Mouse (Mus musculus): ENCODE data around the gene A530016L24Rik. TPM values are rescaled to one million over a fixed set of nuclear protein-coding genes. Genes with fewer than 3 reads are reported as not detected.
A peak's percentile ranks its signal among the peaks of the same experiment; 100 is the strongest.

Gene A530016L24Rik
- total and polyA plus RNA-seq, 3 experiments: 0.27 TPM; not detected in 2

GRCm38 (mm10) chr12:112464516-112464915 lies 24.7 kb upstream of the A530016L24Rik start:
- no peaks in the 10 kb centered on the region for H3K36me3 ChIP-seq (replicated peaks)
- DNase-seq (ENCODE audit: low spot score) (no peak), ATAC-seq (ENCODE audit: extremely low read depth, insufficient number of reproducible peaks, low FRiP score, poor library complexity, severe bottlenecking) (no peak)
- no peaks in the 10 kb centered on the region; the same call in 1 of the 2 replicates for H3K27me3 ChIP-seq (ENCODE audit: insufficient read depth, low read length)
- TF ChIP-seq GATA1 (IDR thresholded peaks at IDR 0.05; ENCODE audit: borderline replicate concordance, low read length) (no peak), POLR2AphosphoS5 (IDR thresholded peaks at IDR 0.05; ENCODE audit: insufficient replicate concordance, low read depth, low read length) (no peak), TAL1 (conservative IDR thresholded peaks at IDR 0.05; ENCODE audit: low read depth, low read length) (no peak), GATA2 (IDR thresholded peaks at IDR 0.05; ENCODE audit: borderline replicate concordance, low read depth, low read length) (no peak), CTCF (IDR thresholded peaks at IDR 0.05; ENCODE audit: low read depth, low read length) (no peak)
- H3K9me3 ChIP-seq (replicated peaks): no peaks in the 10 kb centered on the region
- peaks cover 4% of the 10 kb centered on the region; the same call in 1 of the 2 replicates for H3K4me1 ChIP-seq (ENCODE audit: insufficient read depth, low read depth, low read length)
- no peak overlapping the region for H3K4me3 ChIP-seq (ENCODE audit: low read depth, low read length)

GRCm38 (mm10) chr12:112465928-112466327 lies 23.3 kb upstream of the A530016L24Rik start:
- peaks cover 7% of the 10 kb centered on the region; the same call in 1 of the 2 replicates for H3K4me1 ChIP-seq (ENCODE audit: insufficient read depth, low read depth, low read length)
- H3K36me3 ChIP-seq (replicated peaks): no peaks in the 10 kb centered on the region
- DNase-seq (ENCODE audit: low spot score) (no peak), ATAC-seq (ENCODE audit: extremely low read depth, insufficient number of reproducible peaks, low FRiP score, poor library complexity, severe bottlenecking) (no peak)
- TF ChIP-seq GATA1 (IDR thresholded peaks at IDR 0.05; ENCODE audit: borderline replicate concordance, low read length): no peak
- no peak for TF ChIP-seq TAL1 (conservative IDR thresholded peaks at IDR 0.05; ENCODE audit: low read depth, low read length)
- H3K4me3 ChIP-seq (ENCODE audit: low read depth, low read length): no peak overlapping the region
- peaks cover 2% of the 10 kb centered on the region; the same call in 1 of the 2 replicates for H3K27me3 ChIP-seq (ENCODE audit: insufficient read depth, low read length)
- H3K9me3 ChIP-seq (replicated peaks): no peaks in the 10 kb centered on the region

DNA sequence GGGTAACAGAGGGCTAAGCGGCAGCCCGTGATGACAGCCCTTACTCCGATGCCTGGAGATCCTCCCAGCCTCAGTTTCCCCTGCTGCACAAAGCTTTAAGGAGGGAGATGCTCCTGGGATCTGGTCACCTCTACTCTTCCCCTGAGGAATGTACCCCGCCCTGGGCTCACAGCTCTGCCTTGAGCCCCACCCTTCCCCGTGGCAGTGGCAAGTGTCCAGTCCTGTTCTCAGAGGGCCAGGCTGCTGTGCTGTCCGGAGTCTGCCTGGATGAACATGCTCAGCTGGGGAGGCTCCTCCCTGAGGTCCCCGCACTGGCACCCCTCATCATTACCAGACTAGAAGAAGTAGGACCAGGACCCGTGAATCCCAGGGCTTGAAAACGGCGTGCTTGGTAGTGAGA lies 21.9 kb upstream of the A530016L24Rik start:
- Histone ChIP-seq H3K4me1 (ENCODE audit: insufficient read depth, low read depth, low read length) (peaks cover 7% of the 10 kb centered on the region; the same call in 1 of the 2 replicates), H3K36me3 (replicated peaks) (no peaks in the 10 kb centered on the region), H3K9me3 (replicated peaks) (no peaks in the 10 kb centered on the region), H3K4me3 (ENCODE audit: low read depth, low read length) (no peak overlapping the region), H3K27me3 (ENCODE audit: insufficient read depth, low read length) (peaks cover 7% of the 10 kb centered on the region; the same call in 1 of the 2 replicates)
- TF ChIP-seq GATA2 (IDR thresholded peaks at IDR 0.05; ENCODE audit: borderline replicate concordance, low read depth, low read length): no peak
- TF ChIP-seq POLR2AphosphoS5 (IDR thresholded peaks at IDR 0.05; ENCODE audit: insufficient replicate concordance, low read depth, low read length): no peak
- TF ChIP-seq GATA1 (IDR thresholded peaks at IDR 0.05; ENCODE audit: borderline replicate concordance, low read length): no peak
- TF ChIP-seq CTCF (IDR thresholded peaks at IDR 0.05; ENCODE audit: low read depth, low read length): no peak
- TF ChIP-seq TAL1 (conservative IDR thresholded peaks at IDR 0.05; ENCODE audit: low read depth, low read length): no peak
- DNase-seq (ENCODE audit: low spot score) (no peak), ATAC-seq (ENCODE audit: extremely low read depth, insufficient number of reproducible peaks, low FRiP score, poor library complexity, severe bottlenecking) (no peak)

- ATAC-seq (ENCODE audit: extremely low read depth, insufficient number of reproducible peaks, low FRiP score, poor library complexity, severe bottlenecking) (0 out of 2 replicates have a peak, but pooled peaks have one; percentile 15), DNase-seq (ENCODE audit: low spot score) (no peak)
- Histone ChIP-seq H3K27me3 (ENCODE audit: insufficient read depth, low read length) (peaks cover 7% of the 10 kb centered on the region; the same call in 1 of the 2 replicates), H3K4me3 (ENCODE audit: low read depth, low read length) (no peak overlapping the region), H3K36me3 (replicated peaks) (no peaks in the 10 kb centered on the region), H3K9me3 (replicated peaks) (no peaks in the 10 kb centered on the region), H3K4me1 (ENCODE audit: insufficient read depth, low read depth, low read length) (peaks cover 3% of the 10 kb centered on the region; the same call in 1 of the 2 replicates)
- TF ChIP-seq POLR2AphosphoS5 (IDR thresholded peaks at IDR 0.05; ENCODE audit: insufficient replicate concordance, low read depth, low read length): no peak
- TF ChIP-seq GATA1 (IDR thresholded peaks at IDR 0.05; ENCODE audit: borderline replicate concordance, low read length): no peak
- no peak for TF ChIP-seq GATA2 (IDR thresholded peaks at IDR 0.05; ENCODE audit: borderline replicate concordance, low read depth, low read length)
- no peak for TF ChIP-seq CTCF (IDR thresholded peaks at IDR 0.05; ENCODE audit: low read depth, low read length)
- no peak for TF ChIP-seq TAL1 (conservative IDR thresholded peaks at IDR 0.05; ENCODE audit: low read depth, low read length)
Observed at GRCm38 (mm10) chr12:112469393-112469792, 19.9 kb upstream of the A530016L24Rik start.

GRCm38 (mm10) chr12:112470216-112470615 lies 19.0 kb upstream of the A530016L24Rik start:
- Histone ChIP-seq H3K27me3 (ENCODE audit: insufficient read depth, low read length) (peaks cover 10% of the 10 kb centered on the region; the same call in 1 of the 2 replicates), H3K4me3 (ENCODE audit: low read depth, low read length) (no peak overlapping the region), H3K4me1 (ENCODE audit: insufficient read depth, low read depth, low read length) (peaks cover 3% of the 10 kb centered on the region; the same call in 1 of the 2 replicates), H3K36me3 (replicated peaks) (no peaks in the 10 kb centered on the region), H3K9me3 (replicated peaks) (no peaks in the 10 kb centered on the region)
- ATAC-seq (ENCODE audit: extremely low read depth, insufficient number of reproducible peaks, low FRiP score, poor library complexity, severe bottlenecking) (no peak), DNase-seq (ENCODE audit: low spot score) (no peak)
- TF ChIP-seq POLR2AphosphoS5 (IDR thresholded peaks at IDR 0.05; ENCODE audit: insufficient replicate concordance, low read depth, low read length) (no peak), GATA2 (IDR thresholded peaks at IDR 0.05; ENCODE audit: borderline replicate concordance, low read depth, low read length) (no peak), TAL1 (conservative IDR thresholded peaks at IDR 0.05; ENCODE audit: low read depth, low read length) (no peak), GATA1 (IDR thresholded peaks at IDR 0.05; ENCODE audit: borderline replicate concordance, low read length) (no peak), CTCF (IDR thresholded peaks at IDR 0.05; ENCODE audit: low read depth, low read length) (no peak)

- DNase-seq (ENCODE audit: low spot score) (peak; percentile 76), ATAC-seq (ENCODE audit: extremely low read depth, insufficient number of reproducible peaks, low FRiP score, poor library complexity, severe bottlenecking) (peak; percentile 58)
- Histone ChIP-seq H3K4me3 (ENCODE audit: low read depth, low read length) (no peak overlapping the region), H3K27me3 (ENCODE audit: insufficient read depth, low read length) (peaks cover 10% of the 10 kb centered on the region; the same call in 1 of the 2 replicates), H3K36me3 (replicated peaks) (no peaks in the 10 kb centered on the region), H3K9me3 (replicated peaks) (no peaks in the 10 kb centered on the region), H3K4me1 (ENCODE audit: insufficient read depth, low read depth, low read length) (peaks cover 3% of the 10 kb centered on the region; the same call in 1 of the 2 replicates)
- TF ChIP-seq GATA1 (IDR thresholded peaks at IDR 0.05; ENCODE audit: borderline replicate concordance, low read length): no peak
- no peak for TF ChIP-seq POLR2AphosphoS5 (IDR thresholded peaks at IDR 0.05; ENCODE audit: insufficient replicate concordance, low read depth, low read length)
- no peak for TF ChIP-seq GATA2 (IDR thresholded peaks at IDR 0.05; ENCODE audit: borderline replicate concordance, low read depth, low read length)
- TF ChIP-seq CTCF (IDR thresholded peaks at IDR 0.05; ENCODE audit: low read depth, low read length): peak; percentile 88
- no peak for TF ChIP-seq TAL1 (conservative IDR thresholded peaks at IDR 0.05; ENCODE audit: low read depth, low read length)
Observed at GRCm38 (mm10) chr12:112473777-112474176, 15.5 kb upstream of the A530016L24Rik start.

All from G1E (cell line).